Mouse (Mus musculus): ENCODE data around the gene Gm8765. TPM values are rescaled to one million over a fixed set of nuclear protein-coding genes. Genes with fewer than 3 reads are reported as not detected.
"Not testable (repeated sequence)": the region's sequence is repeated elsewhere in the genome, so short reads cannot be mapped to it uniquely, and the experiment has no call there.

Gene Gm8765
- not detected in 2 replicates for total RNA-seq (2015)
- not detected in 2 replicates for total RNA-seq (2017)

GRCm38 (mm10) chr13:50698012-50698411, at the start of gene Gm8765:
Gene Gm8765 (plus strand): TSS chr13:50698312.
- not testable (repeated sequence) for ATAC-seq (ENCODE audit: poor library complexity, severe bottlenecking)

GRCm38 (mm10) chr13:50648771-50649170, 49.3 kb upstream of the Gm8765 start:
- not testable (repeated sequence) for ATAC-seq (ENCODE audit: poor library complexity, severe bottlenecking)

- ATAC-seq (ENCODE audit: poor library complexity, severe bottlenecking): not testable (repeated sequence)
Measured at GRCm38 (mm10) chr13:50750282-50750681, 52.2 kb downstream of the Gm8765 start.

- no peak for ATAC-seq (ENCODE audit: poor library complexity, severe bottlenecking)
Measured at GRCm38 (mm10) chr13:50751732-50752131, 53.6 kb downstream of the Gm8765 start.

- not testable (repeated sequence) for ATAC-seq (ENCODE audit: poor library complexity, severe bottlenecking)
Measured at GRCm38 (mm10) chr13:50752961-50753360, 54.8 kb downstream of the Gm8765 start.

Other genes with a start within 250 kb of the Gm8765 start
- gene Nutm2, start 231.0 kb upstream of the Gm8765 start, total RNA-seq (2015): not detected in 2 replicates
- gene Nutm2, start 231.0 kb upstream of the Gm8765 start, total RNA-seq (2017): not detected in 2 replicates
- gene Gm904, start 55.1 kb upstream of the Gm8765 start, total RNA-seq (2015): not detected in 2 replicates
- gene Gm904, start 55.1 kb upstream of the Gm8765 start, total RNA-seq (2017): not detected in 2 replicates